Mouse (Mus musculus) frontal cortex, postnatal 14 days (tissue): ENCODE measurements around the gene Srpr.

Experiments
- DNase-seq, 2 experiments: peaks; one replicate each; pipeline ENCODE4 v3.0.0; 2022; ENCODE audit warnings: low spot score in 2 of 2

Srpr gene

GRCm38 (mm10) chr9:35257365-35257764 lies 57.4 kb downstream of the Srpr start:
- no peak for DNase-seq

- DNase-seq = no peak
These were observed 62.4 kb downstream of the Srpr start for GRCm38 (mm10) chr9:35262418-35262817.

GRCm38 (mm10) chr9:35263431-35263830 lies 63.5 kb downstream of the Srpr start:
- DNase-seq = no peak

- DNase-seq = no peak
These were observed 64.5 kb downstream of the Srpr start for GRCm38 (mm10) chr9:35264509-35264908.

GRCm38 (mm10) chr9:35267146-35267975 lies 67.4 kb downstream of the Srpr start, which contains the start of the genes Fam118b and Rpusd4:
TSS of gene Fam118b (minus strand) at chr9:35267805.
TSS of gene Rpusd4 (plus strand) at chr9:35267865.
- peak; percentile 85 to 89 for DNase-seq

GRCm38 (mm10) chr9:35267976-35268715 lies 68.2 kb downstream of the Srpr start:
- DNase-seq = no peak

GRCm38 (mm10) chr9:35277855-35278365 lies 77.9 kb downstream of the Srpr start:
- DNase-seq = no peak

- DNase-seq = no peak
These were observed 78.5 kb downstream of the Srpr start for GRCm38 (mm10) chr9:35278451-35278850.

- peak in 1 of 2 experiments; percentile 51 for DNase-seq
These were observed 82.3 kb downstream of the Srpr start for GRCm38 (mm10) chr9:35282006-35282850.

GRCm38 (mm10) chr9:35282851-35283200 lies 82.9 kb downstream of the Srpr start:
- DNase-seq = no peak

- DNase-seq = no peak
These were observed 83.6 kb downstream of the Srpr start for GRCm38 (mm10) chr9:35283415-35284069.

GRCm38 (mm10) chr9:35284351-35284750 lies 84.4 kb downstream of the Srpr start:
- DNase-seq = no peak

GRCm38 (mm10) chr9:35286351-35286750 lies 86.4 kb downstream of the Srpr start:
- no peak for DNase-seq

- DNase-seq = no peak
These were observed 90.0 kb downstream of the Srpr start for GRCm38 (mm10) chr9:35289992-35290391.

- DNase-seq = no peak
These were observed 90.4 kb downstream of the Srpr start for GRCm38 (mm10) chr9:35290417-35290816.

- no peak for DNase-seq
These were observed 90.9 kb downstream of the Srpr start for GRCm38 (mm10) chr9:35290916-35291315.

GRCm38 (mm10) chr9:35293465-35293864 lies 93.5 kb downstream of the Srpr start:
- no peak for DNase-seq
